Mouse (Mus musculus) olfactory bulb, adult 2 months (tissue): ENCODE data around the gene Fyb.

Experiments
- CTCF ChIP-seq: fragments of 200-500 bp; IDR thresholded peaks from 2 replicates; pipeline ENCODE4 v1.5.1; 2012; ENCODE audit warnings: low read depth, mild to moderate bottlenecking, low read length, moderate library complexity; ENCODE audit not compliant: insufficient read depth
- POLR2A ChIP-seq: fragments of 200-500 bp; IDR thresholded peaks from 2 replicates; pipeline ENCODE4 v1.6.1; 2012; ENCODE audit warnings: mild to moderate bottlenecking, low read depth, low read length, moderate library complexity; ENCODE audit not compliant: insufficient read depth

DNA sequence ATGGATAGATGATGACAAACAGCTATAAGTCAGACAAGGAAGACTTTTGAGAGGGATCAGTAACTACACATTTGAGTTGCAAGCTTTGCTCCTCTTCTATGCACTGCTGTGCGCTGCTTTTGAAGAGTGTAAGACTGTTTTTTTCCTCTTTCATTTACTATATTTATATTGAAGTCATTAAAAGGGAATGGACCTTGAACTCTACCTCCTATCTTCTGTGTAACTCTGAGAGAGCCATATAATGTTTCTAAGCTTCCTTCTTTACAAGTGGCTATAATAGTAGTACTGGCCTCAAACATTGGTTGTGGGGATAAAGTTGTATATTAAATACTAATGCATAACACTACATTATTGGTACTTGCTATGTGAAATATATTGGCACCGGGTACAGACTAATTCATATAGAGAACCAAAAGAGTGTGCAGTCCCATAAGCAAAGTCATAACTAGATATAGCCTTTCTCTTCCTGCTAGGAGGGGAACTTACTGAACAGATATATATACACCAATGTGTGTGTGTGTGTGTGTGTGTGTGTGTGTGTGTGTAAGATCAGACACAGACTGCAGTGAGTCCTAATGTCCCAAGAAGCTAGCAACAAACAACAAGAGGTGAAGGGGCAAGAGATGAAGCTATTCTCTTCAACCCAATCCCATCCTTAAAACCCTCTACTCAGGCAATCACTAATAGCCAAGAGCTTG, 47.7 kb downstream of the Fyb start:
- TF ChIP-seq CTCF (no peak), POLR2A (no peak)
